Mouse (Mus musculus) ZHBTc4 (cell line): ENCODE data around the gene Pgf.

ENCODE experiments used
- DNase-seq: peaks from one replicate; pipeline ENCODE4 v3.0.0-alpha.2; 2011; ENCODE audit warnings: low read depth, low spot score

The Pgf gene

GRCm38 (mm10) chr12:85124751-85125150 lies 52.8 kb downstream of the Pgf start:
- DNase-seq, result no peak

DNA sequence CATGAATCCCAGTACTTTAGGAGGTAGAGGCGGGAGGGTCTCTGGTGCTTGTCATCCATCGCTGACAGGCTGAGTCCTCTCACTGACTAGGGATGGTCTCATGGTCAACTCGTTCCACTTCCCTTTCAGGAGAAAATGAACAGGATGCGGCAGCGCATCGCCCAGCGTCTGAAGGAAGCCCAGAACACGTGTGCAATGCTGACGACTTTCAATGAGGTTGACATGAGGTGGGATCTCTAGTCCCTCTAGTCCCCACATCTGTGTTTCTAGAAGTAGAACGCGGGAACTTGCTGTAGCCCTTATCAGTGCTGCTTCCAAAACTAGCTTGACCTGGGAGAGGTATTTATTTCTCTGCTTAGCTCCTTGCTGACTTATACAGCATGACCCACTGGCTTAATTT lies 53.9 kb downstream of the Pgf start:
- no peak for DNase-seq

DNA sequence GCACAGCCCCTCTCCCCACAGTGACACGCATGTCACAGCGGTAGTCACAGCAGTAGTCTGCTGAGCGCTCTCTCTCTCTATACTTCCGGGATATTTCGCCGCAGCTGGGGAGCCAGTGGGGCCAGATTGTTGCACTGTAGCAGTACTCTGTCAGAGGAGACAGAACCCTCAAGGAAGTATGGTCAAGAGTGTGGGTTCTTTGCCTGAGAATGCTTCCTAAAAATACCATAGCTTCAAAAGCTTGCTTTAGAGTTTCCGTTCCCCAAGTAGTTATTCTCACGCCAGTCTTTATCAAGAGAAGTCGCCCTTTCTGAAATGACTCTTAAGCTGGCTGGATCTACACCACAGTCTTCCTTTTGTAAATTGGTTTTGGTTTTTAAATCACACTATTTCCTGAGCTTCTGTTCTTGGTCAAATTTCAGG lies 54.5 kb downstream of the Pgf start:
- no peak for DNase-seq

DNA sequence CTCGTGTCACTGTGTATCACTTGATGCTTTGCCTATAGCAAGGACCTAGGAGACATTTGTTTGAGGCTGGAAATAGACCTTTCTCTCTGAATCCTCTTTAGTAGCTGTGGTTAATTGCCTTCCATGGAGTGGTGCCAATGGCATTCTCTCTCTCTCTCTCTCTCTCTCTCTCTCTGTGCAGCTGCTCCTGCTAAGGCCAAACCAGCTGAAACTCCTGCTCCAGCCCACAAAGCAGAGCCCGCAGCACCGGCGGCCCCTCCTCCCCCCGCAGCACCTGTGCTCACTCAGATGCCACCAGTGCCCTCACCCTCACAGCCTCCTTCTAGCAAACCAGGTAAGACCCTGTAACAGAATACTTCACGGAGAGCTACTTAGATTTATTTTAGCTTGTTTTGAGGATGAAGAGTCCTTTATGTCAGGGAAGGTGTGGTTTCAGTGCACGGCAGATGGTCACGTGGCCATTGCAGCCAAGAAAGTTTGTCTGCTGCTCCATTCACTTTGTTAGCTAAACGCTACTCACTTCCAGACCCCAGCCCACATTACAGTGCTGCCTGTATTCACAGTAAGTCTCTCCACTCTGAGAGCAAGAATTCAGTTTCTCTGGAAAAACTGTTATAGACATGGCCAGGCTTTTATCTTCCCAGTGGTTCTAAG lies 55.7 kb downstream of the Pgf start:
- DNase-seq, result no peak
